Mouse (Mus musculus) urinary bladder, postnatal 0 days (tissue): Measurements from ENCODE around the gene Hmmr. TPM values are rescaled to one million over a fixed set of nuclear protein-coding genes. Genes with fewer than 3 reads are reported as not detected.

Experiments
- polyA plus RNA-seq: library from polyadenylated mRNA; unstranded; fragments of >200 nt; fragmentation: Nextera tagmentation; extraction: Ambion mirVana; gene quantifications from 2 replicates; pipeline ENCODE4 v1.2.1, GENCODE M21; 2015

The Hmmr gene
- polyA plus RNA-seq, result 8.4 and 12.1 TPM in 2 replicates

DNA sequence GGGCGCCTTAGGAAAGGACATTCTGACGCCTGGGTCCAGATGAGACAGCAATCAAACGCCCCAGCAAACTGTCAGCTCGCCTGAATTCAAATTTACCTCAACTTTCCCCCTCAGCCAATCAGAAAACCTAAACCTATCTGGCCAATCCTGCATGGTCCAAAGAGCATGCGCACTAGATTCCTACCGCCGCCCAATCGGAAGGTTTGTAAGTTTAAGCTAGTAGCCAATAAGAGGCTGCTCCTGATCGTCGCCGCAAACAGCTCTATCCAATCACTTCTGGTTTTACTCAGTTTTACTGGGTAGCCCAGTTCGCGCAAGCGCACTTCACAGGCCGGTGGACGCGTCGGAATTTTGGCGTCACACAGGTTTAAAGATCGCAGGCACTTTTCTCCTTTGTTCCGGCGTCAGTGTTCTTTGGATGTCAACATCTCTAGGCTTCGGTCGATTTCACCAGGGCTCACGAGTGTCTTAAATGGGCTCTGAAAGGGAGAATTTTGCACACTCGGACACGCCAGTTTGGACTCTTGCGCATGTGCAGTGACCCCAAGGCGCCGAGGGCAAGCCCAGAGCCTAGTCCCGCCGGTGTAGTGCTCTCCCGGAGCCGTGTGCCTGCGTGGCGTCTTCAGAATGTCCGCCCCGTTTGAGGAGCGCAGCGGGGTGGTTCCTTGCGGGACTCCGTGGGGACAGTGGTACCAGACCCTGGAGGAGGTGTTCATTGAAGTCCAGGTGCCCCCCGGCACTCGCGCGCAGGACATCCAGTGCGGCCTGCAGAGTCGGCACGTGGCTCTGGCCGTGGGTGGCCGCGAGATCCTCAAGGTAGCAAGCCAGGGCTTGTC is at the start of gene Hmmr, which contains the start of gene Nudcd2:
TSS of gene Hmmr (minus strand) at position 84 of the 836 bp plus-strand sequence.
TSS of gene Nudcd2 (plus strand) at position 329 of the 836 bp plus-strand sequence.

DNA sequence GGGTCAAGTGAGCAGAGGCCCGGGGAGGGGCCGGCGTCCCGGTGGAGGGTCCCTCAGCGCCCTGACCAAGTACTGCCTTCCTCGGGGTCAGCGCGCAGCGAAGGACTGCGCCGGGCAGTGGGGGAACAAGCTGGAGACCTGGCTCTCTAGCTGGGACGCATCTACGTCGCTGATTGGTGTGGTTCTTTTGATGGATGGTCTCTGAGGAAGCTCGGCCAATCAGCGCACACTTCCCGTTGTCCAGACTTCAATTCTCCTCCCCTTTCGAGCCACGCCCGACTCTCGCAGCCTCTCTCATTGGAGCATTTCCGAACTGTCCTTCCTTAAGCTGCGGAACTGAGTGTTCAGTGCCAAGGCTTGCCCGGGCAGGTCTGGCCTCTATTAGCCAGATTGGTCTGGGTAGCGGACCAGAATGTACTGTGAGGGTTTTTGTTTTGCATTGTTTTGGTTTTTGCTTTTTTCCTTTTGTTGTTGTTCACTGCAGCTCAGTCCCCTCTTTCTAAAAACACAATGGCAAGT is 21.9 kb upstream of the Hmmr start, which contains the start of gene Ccng1:
TSS of gene Ccng1 (minus strand) at position 203 of the 519 bp plus-strand sequence.

DNA sequence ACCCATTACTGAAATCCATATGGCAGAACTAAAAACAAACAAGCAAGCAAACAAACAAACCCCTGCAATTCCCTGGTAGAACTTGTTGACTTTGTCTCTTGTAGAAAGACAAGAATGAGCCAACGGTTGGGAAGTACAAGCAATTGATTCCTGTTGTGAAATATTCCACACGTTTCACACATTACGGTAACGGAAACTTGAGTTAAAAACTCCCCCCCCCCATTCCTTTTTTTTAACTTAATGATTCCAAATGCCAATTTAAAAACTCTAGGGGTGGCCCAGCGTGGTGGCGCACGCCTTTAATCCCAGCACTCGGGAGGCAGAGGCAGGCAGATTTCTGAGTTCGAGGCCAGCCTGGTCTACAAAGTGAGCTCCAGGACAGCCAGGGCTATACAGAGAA is 38.1 kb downstream of the Hmmr start, which contains the start of gene Mat2b:
TSS of gene Mat2b (minus strand) at position 101 of the 400 bp plus-strand sequence.

Other genes with a start within 250 kb of the Hmmr start
- 79.1 and 82.2 TPM in 2 replicates for gene Mat2b, start 38.2 kb downstream of the Hmmr start, polyA plus RNA-seq
- 71.3 and 92.8 TPM in 2 replicates for gene Nudcd2, start 245 bp upstream of the Hmmr start, polyA plus RNA-seq
- gene Ccng1, start 21.9 kb upstream of the Hmmr start, polyA plus RNA-seq, result 64.6 and 77.0 TPM in 2 replicates